Mouse (Mus musculus) limb, embryonic 12.5 days (tissue): ENCODE data around the gene Syf2. TPM values are rescaled to one million over a fixed set of nuclear protein-coding genes. Genes with fewer than 3 reads are reported as not detected.

Experiments used
- ATAC-seq: fragments of 200-750 bp; cut with Nextera tagmentation; 2 replicates; pipeline ENCODE4 v1.8.0; 2017; ENCODE audit warnings: low read depth, moderate TSS enrichment; ENCODE audit not compliant: insufficient number of reproducible peaks, insufficient read depth, low FRiP score, low TSS enrichment
- H3K27ac ChIP-seq: fragments of 300-500 bp; sonication (generic); 2 replicates; pipeline ENCODE4 v1.5.1; 2016; ENCODE audit warnings: mild to moderate bottlenecking, moderate library complexity
- H3K27me3 ChIP-seq: fragments of 300-500 bp; sonication (generic); 2 replicates; pipeline ENCODE4 v1.6.1; 2016; ENCODE audit warnings: mild to moderate bottlenecking, moderate library complexity
- H3K36me3 ChIP-seq: fragments of 300-500 bp; sonication (generic); 2 replicates; pipeline ENCODE4 v1.6.1; 2016; ENCODE audit warnings: mild to moderate bottlenecking, moderate library complexity
- H3K4me1 ChIP-seq: fragments of 300-500 bp; sonication (generic); replicated peaks from 2 replicates; pipeline ENCODE4 v1.6.1; 2016
- H3K4me2 ChIP-seq: fragments of 300-500 bp; sonication (generic); 2 replicates; pipeline ENCODE4 v1.6.1; 2016; ENCODE audit warnings: mild to moderate bottlenecking, moderate library complexity
- H3K4me3 ChIP-seq: fragments of 300-500 bp; sonication (generic); replicated peaks from 2 replicates; pipeline ENCODE4 v1.5.1; 2016; ENCODE audit warnings: mild to moderate bottlenecking
- H3K9ac ChIP-seq: fragments of 300-500 bp; sonication (generic); replicated peaks from 2 replicates; pipeline ENCODE4 v1.6.1; 2016; ENCODE audit warnings: mild to moderate bottlenecking, moderate library complexity
- H3K9me3 ChIP-seq: fragments of 300-500 bp; sonication (generic); 2 replicates; pipeline ENCODE4 v1.6.1; 2016; ENCODE audit warnings: mild to moderate bottlenecking, moderate library complexity
- WGBS: fragments of 180-500 bp; shearing (Covaris S2); methylation state at CpG from one replicate; pipeline ENCODE4 v1.1.7; 2016; 5-methylcytosine and 5-hydroxymethylcytosine counted together
- polyA plus RNA-seq: library from polyadenylated mRNA; unstranded; fragments of >200 nt; fragmentation: Nextera tagmentation; extraction: Ambion mirVana; gene quantifications from 2 replicates; pipeline ENCODE4 v1.2.1, GENCODE M21; 2016

Gene Syf2
- polyA plus RNA-seq, 1 experiment from 2014 or later = 73.8 TPM

- Histone ChIP-seq H3K4me2 (no peak overlapping the region), H3K4me3 (no peak overlapping the region), H3K9me3 (no peaks in the 10 kb centered on the region), H3K9ac (no peak overlapping the region), H3K27me3 (peaks cover 26% of the 10 kb centered on the region), H3K27ac (peak overlapping the region; percentile 30), H3K36me3 (no peaks in the 10 kb centered on the region), H3K4me1 (peaks cover 25% of the 10 kb centered on the region)
- 13% methylated on average over 11 of the region's 11 CpGs for WGBS
- ATAC-seq = peak; percentile 86
Measured at GRCm38 (mm10) chr4:134950518-134951091, 19.9 kb downstream of the Syf2 start.

DNA sequence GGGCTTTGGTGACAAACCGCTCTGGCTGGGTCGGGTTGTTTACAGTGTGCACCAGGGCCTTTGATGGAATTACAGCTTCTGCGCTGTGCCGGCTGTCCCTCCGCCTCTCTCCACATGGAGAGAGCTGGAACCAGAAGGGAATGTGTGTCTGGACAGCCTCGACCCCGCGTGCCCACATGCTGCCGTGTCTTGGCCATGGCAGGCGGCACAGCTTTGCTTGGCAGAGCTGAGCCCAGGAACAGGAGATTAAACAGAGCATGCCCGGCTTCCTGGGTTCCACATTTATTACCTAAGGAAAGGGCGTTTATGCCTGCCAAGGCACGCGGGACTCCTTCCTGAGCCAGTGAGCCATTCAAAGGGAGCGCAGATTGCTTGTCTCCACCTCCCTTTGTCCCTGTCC is 23.8 kb downstream of the Syf2 start:
- Histone ChIP-seq H3K9ac (no peak overlapping the region), H3K4me3 (no peak overlapping the region), H3K36me3 (no peaks in the 10 kb centered on the region), H3K27ac (no peak overlapping the region), H3K9me3 (no peaks in the 10 kb centered on the region), H3K4me2 (0 out of 2 replicates have a peak overlapping the region, but pooled peaks have one; percentile 13), H3K4me1 (peaks cover 30% of the 10 kb centered on the region), H3K27me3 (peaks cover 49% of the 10 kb centered on the region)
- WGBS = 9% methylated on average over 15 of the region's 15 CpGs
- no peak for ATAC-seq

- Histone ChIP-seq H3K4me3 (no peak overlapping the region), H3K27ac (no peak overlapping the region), H3K36me3 (no peaks in the 10 kb centered on the region), H3K4me2 (no peak overlapping the region), H3K9ac (no peak overlapping the region), H3K9me3 (no peaks in the 10 kb centered on the region), H3K27me3 (peaks cover 53% of the 10 kb centered on the region), H3K4me1 (peaks cover 27% of the 10 kb centered on the region)
- no peak for ATAC-seq
- 87% methylated on average over 2 of the region's 2 CpGs for WGBS
Measured at GRCm38 (mm10) chr4:134955196-134955595, 24.5 kb downstream of the Syf2 start.

- Histone ChIP-seq H3K9me3 (no peaks in the 10 kb centered on the region), H3K36me3 (no peaks in the 10 kb centered on the region), H3K27ac (no peak overlapping the region), H3K4me1 (peaks cover 21% of the 10 kb centered on the region), H3K27me3 (peaks cover 58% of the 10 kb centered on the region), H3K4me3 (no peak overlapping the region), H3K9ac (no peak overlapping the region), H3K4me2 (no peak overlapping the region)
- ATAC-seq = no peak
- WGBS = 53% methylated on average over 3 of the region's 3 CpGs
Measured at GRCm38 (mm10) chr4:134955845-134956244, 25.1 kb downstream of the Syf2 start.

DNA sequence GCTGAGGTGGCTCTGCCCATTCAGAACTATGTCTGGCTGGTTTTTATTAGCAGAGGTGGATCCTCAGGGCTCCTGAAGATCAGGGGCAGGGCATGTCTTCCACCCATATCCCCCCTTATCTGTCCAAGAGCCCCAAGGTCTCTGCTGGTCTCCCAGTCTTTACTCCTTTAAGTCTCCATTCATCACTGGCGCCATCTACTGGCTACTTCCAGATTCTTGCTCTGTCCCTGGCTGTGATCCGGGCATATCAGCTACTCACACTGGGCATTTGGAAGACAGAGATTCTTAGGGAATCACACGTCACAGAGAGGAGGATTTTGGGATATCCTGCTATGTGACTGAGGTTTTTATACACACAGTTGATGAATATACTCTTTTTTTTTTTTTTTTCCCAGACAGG is 25.6 kb downstream of the Syf2 start:
- Histone ChIP-seq H3K9ac (no peak overlapping the region), H3K36me3 (no peaks in the 10 kb centered on the region), H3K4me1 (peaks cover 18% of the 10 kb centered on the region), H3K4me2 (no peak overlapping the region), H3K4me3 (no peak overlapping the region), H3K27ac (no peak overlapping the region), H3K9me3 (no peaks in the 10 kb centered on the region), H3K27me3 (peaks cover 58% of the 10 kb centered on the region)
- ATAC-seq = no peak
- 23% methylated on average over 3 of the region's 3 CpGs for WGBS

- ATAC-seq = peak; percentile 15; the same call in 1 of the 2 replicates
- Histone ChIP-seq H3K9me3 (no peaks in the 10 kb centered on the region), H3K4me3 (peak overlapping the region; percentile 9), H3K9ac (no peak overlapping the region), H3K36me3 (no peaks in the 10 kb centered on the region), H3K27me3 (peaks cover 23% of the 10 kb centered on the region), H3K4me1 (peaks cover 9% of the 10 kb centered on the region; the same call in 1 of the 2 replicates), H3K27ac (no peak overlapping the region), H3K4me2 (peak overlapping the region; percentile 36)
- WGBS = 27% methylated on average over 19 of the region's 19 CpGs
Measured at GRCm38 (mm10) chr4:134963021-134963776, 32.5 kb downstream of the Syf2 start.

- no peak overlapping the region for H3K27ac ChIP-seq
- 84% methylated on average over 20 of the region's 20 CpGs for WGBS
Measured at GRCm38 (mm10) chr4:134967887-134968604, 37.3 kb downstream of the Syf2 start.

GRCm38 (mm10) chr4:134968605-134968976 is 37.9 kb downstream of the Syf2 start:
- Histone ChIP-seq H3K36me3 (no peaks in the 10 kb centered on the region), H3K27ac (no peak overlapping the region), H3K27me3 (peaks cover 3% of the 10 kb centered on the region), H3K4me3 (no peak overlapping the region), H3K4me2 (no peak overlapping the region), H3K9me3 (peaks cover 3% of the 10 kb centered on the region; the same call in 1 of the 2 replicates), H3K4me1 (no peaks in the 10 kb centered on the region), H3K9ac (no peak overlapping the region)
- 72% methylated on average over 18 of the region's 18 CpGs for WGBS
- ATAC-seq = no peak

More at GRCm38 (mm10) chr4:134967887-134968604, 37.3 kb downstream of the Syf2 start:
- Histone ChIP-seq H3K9ac (no peak overlapping the region), H3K4me1 (peaks cover 4% of the 10 kb centered on the region; the same call in 1 of the 2 replicates), H3K9me3 (no peaks in the 10 kb centered on the region), H3K4me2 (no peak overlapping the region), H3K4me3 (no peak overlapping the region), H3K27me3 (peaks cover 3% of the 10 kb centered on the region), H3K36me3 (no peaks in the 10 kb centered on the region)
- no peak for ATAC-seq

GRCm38 (mm10) chr4:134975261-134975928 is 44.7 kb downstream of the Syf2 start:
- peaks cover 20% of the 10 kb centered on the region; the same call in 1 of the 2 replicates for H3K4me1 ChIP-seq
- peak overlapping the region; percentile 67 for H3K27ac ChIP-seq
- H3K9ac ChIP-seq = no peak overlapping the region
- H3K27me3 ChIP-seq = 0 out of 2 replicates have a peak, but pooled peaks cover 3% of the 10 kb centered on the region
- ATAC-seq = peak; percentile 75
- 24% methylated on average over 14 of the region's 14 CpGs for WGBS
- H3K36me3 ChIP-seq = no peaks in the 10 kb centered on the region
- H3K9me3 ChIP-seq = peaks cover 8% of the 10 kb centered on the region; the same call in 1 of the 2 replicates
- H3K4me3 ChIP-seq = no peak overlapping the region
- peak overlapping the region; percentile 3; the same call in 1 of the 2 replicates for H3K4me2 ChIP-seq

GRCm38 (mm10) chr4:134975929-134976308 is 45.2 kb downstream of the Syf2 start:
- 0 out of 2 replicates have a peak, but pooled peaks cover 3% of the 10 kb centered on the region for H3K27me3 ChIP-seq
- WGBS = 84% methylated on average over 4 of the region's 4 CpGs
- H3K4me1 ChIP-seq = peaks cover 21% of the 10 kb centered on the region; the same call in 1 of the 2 replicates
- no peak overlapping the region for H3K4me3 ChIP-seq
- peak overlapping the region; percentile 67 for H3K27ac ChIP-seq
- no peak overlapping the region for H3K9ac ChIP-seq
- ATAC-seq = 0 out of 2 replicates have a peak, but pooled peaks have one; percentile 53
- peaks cover 8% of the 10 kb centered on the region; the same call in 1 of the 2 replicates for H3K9me3 ChIP-seq
- no peaks in the 10 kb centered on the region for H3K36me3 ChIP-seq
- H3K4me2 ChIP-seq = no peak overlapping the region
